Mouse (Mus musculus): ENCODE data around the gene Isoc2b.
"Not testable (repeated sequence)": the region's sequence is repeated elsewhere in the genome, so short reads cannot be mapped to it uniquely, and the experiment has no call there.

Isoc2b gene

DNA sequence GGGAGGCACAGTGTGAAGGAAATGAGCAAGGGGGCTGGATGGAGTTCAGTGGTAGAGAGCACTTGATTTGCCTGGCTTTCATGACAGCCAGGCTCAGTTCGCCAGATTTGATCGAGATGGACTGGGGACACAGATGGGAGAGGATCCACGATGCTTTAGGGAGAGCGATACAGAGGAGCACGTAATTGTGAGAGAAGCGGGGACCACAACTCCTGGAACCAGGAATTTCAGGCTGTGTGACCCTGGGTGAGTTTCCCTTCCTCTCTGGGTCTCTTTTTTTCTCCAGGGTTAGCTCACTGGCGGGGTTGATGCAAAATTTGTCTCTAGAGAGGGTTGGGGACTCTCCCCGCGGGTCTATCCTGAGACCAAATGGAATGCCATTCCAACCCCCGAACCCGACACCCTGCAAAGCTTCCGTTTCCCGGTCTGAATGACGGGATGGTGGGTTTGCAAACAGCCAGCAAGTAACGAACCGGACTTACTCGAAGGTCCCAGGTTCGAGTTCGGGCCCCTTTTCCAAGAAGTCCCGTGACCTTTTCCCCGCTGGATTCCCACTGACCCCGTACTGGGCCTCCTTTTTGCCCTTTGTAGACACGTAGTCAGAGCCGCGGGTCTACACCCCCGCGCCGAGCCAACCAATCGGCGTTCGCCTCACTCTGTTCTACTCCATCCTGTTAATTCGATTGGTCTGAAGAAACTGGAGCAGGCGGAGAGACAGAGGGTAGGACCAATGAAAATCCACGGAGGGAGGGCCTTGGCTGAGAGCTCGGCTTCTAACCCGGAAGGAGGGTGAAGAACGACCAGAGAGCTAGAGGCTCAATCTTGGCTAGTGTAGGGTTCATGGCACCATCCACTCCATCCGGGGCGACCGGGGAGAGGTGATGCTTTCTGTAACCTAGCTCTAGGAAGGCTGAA is 4.2 kb downstream of the Isoc2b start:
- DNase-seq (ENCODE audit: low read depth): peak; percentile 97

DNA sequence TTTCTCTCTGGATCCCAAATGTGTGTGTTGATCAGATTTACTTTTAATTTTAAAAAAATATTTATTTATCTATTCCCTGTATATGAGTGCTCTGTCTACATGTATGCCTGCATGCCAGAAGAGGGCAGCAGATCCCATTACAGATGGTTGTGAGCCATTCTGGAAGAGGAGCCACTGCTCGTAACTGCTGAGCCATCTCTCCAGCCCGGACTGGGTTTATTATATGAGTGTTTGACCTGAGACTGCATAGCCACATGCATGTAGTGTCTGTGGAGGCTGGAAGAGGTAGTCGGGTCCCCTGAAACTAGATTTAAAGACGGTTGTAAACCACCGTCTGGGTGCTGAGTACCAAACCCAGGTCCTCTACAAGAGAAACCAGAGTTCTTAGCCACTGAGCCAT is 5.0 kb downstream of the Isoc2b start:
- DNase-seq (ENCODE audit: low read depth): no peak

DNA sequence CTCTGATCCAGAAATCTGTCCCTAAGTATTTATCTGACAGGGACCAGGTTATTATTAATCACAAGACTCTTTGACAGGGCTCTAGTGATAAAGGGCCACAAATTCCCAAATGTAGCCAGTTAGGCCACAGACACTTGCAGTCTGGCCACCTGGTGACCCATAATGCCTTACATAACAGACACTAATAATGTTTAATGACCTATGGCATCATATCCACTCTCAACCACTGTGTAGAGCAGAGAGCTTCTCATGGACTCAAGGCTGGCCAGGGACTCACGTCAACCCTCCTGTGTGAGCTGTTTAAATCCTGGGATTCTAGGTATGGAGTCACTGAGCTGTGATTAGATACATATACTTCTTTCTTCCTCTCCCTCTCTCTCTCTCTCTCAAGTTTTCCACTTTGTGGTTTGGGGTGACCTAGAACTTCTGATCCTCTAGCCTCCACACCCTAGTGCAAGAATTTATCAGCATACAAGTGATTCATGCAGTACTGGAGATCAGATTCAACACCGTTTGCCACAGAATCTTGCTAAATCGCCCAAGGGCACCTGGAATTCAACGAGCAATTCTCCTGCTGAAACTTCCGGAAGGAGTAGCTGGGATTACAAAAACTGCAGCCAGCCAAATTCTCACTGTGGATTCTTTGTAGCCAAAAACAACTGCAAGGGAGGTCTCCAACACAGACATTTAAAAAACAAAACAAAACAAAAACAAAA is 5.8 kb downstream of the Isoc2b start:
- DNase-seq (ENCODE audit: low read depth): no peak

DNA sequence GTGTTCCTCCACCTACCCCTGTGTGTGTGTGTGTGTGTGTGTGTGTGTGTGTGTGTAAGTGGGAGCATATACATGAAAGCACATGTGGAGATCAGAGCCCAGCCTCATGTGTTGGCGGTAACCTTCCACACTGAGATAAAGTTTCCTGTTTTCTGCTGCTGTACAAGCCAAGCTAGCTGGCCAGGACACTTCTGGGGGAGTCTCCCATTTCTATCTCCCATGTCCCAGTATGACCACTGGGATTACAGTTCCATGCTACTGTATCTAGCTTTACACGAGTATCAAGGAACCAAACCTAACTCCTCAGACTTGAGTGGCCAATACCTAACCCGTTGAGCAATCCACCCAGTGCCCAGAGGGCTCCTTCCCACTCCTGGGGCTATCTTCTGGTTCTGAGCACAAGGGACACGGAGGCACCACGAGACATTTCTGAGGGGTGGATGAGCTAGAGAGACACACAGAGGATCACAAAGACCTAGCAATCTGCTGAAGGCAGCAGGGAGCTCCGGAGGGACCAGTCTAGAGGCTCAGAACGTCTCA is 6.4 kb downstream of the Isoc2b start:
- DNase-seq (ENCODE audit: low read depth): no peak

DNA sequence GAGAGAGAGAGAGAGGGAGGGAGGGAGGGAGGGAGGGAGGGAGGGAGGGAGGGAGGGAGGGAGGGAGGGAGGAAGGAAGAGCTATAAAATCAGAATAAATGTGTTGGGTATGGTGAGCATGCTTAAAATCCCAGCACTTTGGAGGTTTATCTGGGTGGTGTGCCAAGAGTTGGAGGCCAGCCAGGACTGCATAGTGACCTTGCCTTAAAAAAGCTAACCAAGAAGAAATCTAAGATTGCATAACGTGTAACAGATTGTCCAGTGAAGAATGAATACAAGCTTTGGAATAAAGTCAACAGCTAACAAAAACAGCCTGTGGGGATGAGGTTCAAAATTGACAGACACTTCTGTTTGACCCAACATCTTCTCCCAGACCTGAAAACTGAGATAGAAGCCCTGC is 7.0 kb downstream of the Isoc2b start:
- DNase-seq (ENCODE audit: low read depth): no peak

DNA sequence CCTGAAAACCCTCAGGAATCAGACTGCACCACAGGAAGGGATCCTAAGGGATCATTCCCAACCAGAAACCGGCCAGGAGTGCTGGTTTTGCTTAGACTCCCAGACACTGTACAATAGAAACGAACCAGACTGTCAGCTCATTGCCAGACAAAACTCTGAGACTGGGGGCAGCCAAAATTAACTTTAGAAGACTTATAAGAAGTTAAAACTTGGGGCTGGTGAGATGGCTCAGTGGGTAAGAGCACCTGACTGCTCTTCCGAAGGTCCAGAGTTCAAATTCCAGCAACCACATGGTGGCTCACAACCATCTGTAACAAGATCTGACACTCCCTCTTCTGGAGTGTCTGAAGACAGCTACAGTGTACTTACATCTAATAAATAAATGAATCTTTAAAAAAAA is 9.1 kb downstream of the Isoc2b start:
- not testable (repeated sequence) for DNase-seq (ENCODE audit: low read depth)

DNA sequence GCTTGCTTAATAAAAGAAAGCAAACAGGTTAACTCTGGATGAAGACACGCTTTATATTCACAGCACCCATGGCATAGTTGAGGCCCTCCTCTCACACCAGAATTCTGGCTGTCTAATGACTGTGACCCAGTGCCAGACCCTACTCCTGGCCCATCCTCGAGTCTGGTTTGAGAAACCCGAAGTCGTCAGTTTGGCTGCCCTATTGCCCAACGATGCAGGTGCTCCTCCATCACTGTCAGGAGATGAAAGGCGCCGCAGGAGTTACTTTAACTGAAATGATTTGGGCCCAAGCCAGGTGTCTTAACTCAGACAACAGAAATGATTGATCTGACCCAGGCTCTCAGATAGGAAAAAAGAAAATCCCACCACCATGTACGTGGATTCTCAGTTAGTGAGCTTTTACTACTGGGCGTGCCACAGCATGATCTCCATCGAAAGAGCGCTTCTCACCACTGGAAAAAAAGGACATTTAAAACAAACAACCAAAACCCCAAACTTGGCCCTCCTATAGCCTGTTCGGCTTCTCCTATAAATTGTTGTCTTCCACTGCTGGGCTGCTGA is 10.6 kb downstream of the Isoc2b start:
- no peak for DNase-seq (ENCODE audit: low read depth)

DNA sequence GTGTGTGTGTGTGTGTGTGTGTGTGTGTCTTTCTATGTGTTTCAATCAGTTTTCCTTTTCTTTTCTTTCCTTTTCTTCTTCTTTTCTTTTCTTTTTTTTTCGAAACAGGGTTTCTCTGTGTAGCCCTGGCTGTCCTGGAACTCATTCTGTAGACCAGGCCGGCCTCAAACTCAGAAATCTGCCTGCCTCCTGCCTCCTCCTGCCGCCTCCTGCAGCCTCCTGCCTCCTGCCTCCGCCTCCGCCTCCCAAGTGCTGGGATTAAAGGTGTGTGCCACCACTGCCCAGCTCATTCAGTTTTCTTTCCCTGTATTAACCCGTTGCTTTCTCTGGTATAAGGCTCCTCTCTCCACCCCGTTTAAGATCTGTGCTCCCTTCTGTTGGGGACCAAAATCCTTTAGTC is 12.7 kb downstream of the Isoc2b start:
- no peak for DNase-seq (ENCODE audit: low read depth)

DNA sequence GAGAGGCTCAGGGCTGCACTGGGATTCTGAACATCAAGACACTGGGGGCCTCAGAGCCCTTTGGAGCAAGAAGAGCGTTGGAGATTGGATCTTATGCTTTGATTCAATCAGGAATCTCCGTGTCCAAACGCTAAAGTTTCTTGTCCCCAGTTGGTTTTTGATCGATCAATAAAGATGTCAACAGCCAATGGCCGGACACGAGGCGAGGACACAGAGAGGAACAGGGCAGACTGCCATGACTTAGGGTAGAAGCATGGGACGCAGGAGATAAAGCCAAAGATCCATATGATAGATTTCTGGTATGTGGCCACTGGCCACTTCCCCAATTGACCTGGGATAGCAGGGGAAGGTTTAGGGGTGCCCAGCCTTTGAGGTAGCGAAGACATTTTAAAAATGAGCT is 13.6 kb downstream of the Isoc2b start:
- DNase-seq (ENCODE audit: low read depth): no peak

DNA sequence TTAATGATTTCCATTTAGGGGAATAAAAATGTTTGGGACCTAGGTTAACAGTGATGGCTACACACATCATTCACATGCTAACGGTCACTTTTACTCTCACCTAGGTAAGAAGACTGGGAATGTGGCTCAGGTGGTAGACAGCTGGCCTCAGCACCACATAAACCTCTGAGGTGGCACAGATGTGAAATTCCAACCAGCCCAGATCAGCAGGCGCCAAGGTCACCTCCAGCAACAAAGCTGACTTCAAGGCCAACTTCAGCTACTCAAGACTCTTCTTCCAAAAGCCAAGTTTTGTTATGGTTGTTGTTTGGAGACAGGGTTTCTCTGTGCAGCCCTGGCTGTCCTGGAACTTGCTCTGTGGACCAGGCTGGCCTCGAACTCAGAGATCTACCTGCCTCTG is 16.4 kb downstream of the Isoc2b start:
- no peak for DNase-seq (ENCODE audit: low read depth)

DNA sequence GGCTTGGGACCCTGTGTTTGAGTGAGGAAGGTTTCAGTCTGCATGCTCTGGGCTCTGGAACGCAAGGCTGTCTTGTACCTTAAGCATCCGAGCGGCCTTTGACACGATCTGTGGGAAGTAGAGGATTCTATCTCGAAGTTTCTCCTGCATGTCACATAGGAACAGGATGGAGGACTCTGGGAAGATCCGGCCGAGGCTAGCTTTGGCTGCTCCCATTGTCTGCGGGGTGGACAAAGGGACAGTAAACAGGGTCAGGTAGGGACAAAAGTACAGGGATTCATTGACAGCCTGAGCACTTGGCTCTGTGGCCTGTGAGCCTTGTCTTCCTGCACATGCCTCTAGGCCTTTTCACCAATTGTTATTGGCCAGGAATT is 18.8 kb downstream of the Isoc2b start:
- DNase-seq (ENCODE audit: low read depth): no peak

DNA sequence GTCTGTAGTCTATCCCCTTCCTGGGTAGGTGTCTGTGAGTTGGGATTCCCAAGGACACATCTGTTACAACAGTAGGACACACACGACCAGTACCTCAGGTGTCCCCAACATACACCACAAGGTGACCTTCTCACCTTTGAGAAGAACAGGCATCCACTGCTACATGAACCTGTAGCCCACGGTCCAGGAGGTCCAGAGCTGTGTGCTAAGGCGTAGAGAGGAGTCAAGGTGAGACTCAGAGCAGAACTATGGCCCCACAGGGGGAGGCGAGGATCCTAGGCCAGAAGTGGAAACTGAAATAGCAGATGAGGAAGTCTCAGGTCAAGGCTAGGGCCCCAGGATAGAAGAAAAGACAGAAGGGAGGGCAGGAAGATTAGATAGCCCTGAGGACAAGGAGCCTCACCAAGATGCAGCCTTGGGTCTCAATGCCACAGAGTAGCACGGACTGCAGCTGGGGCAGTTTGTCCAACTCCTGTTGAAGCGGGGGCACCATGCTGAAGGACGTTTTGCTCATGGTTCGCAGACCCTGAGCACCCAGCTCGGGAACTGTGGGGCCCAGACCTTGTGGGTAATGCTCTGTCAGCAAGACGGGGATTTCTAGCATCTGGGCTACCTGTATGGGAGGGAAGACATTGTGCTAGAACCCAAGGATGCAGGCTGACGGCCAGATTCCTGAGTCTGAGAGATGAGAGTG is 19.3 kb downstream of the Isoc2b start:
- DNase-seq (ENCODE audit: low read depth): no peak

DNA sequence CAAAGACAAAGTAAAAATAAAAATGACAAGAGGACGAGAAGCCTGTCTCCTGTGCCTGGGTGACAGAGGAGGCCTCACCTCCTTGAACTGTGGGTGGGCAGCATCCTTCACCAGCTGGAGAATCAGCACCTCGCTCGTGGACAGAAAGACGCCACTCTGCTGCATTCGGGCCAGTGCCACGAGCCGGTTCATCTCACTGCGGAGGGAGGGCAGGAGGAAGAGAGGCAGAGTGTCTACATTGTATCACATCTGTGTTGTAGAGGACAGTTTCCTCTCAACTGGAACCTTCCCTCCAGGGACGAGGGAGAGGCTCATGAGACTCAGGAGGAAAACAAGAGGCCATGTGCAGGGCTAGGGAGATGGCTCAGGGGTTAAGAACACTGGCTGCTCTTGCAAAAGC is 20.7 kb downstream of the Isoc2b start:
- DNase-seq (ENCODE audit: low read depth): no peak

DNA sequence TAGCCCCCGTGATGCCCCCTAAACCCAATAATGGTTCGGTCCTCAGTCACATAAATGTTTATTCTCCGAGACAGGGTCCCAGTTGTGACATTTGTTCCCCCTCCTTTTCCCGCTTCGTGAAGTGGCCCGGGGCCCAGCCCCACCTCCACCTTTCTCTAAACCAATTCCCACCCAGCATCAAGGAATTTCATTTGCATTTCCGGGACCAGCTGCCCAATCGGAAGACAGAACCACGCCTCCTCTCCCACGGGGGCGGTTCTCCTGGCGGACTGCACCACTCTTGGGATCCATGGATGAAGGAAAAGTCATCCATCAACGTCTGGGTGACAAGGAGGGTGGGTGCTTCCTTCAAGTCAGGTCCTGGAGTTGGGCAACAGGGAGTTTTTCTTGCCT is 25.1 kb downstream of the Isoc2b start:
- no peak for DNase-seq (ENCODE audit: low read depth)

DNA sequence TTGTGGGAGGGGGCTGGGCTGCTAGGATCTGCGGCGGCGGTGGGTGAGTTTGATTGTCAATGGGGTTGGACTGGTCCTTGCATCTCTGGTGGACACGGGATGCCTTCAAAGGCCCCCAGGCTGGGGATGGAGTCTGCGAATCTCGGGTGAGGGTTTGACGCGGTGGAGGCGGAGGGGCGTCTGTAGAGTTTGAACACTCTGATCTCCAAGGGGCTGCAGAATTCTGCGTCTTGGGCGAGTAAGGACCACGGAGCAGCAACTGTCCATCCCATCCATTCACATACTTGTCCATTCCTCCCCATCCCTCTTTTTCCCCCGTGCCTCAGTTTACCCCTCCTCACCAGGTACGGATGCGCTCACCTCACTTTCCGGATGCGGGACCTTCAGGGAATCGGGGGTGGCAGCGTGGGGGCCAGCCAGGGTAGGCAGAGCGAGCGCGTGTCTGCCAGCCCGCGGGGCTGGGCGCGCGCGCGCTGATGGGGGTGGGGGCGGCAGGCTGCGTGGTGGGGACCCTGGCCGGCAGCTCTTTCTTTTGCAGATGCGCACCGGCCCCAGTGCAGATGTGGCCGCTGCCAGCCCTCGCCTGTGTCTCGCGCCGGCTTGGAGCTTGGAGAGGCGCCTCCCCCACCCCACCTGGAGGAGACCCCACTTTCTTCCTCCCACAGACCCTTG is 25.7 kb downstream of the Isoc2b start, which contains the start of gene Shisa7:
Gene Shisa7, minus strand, starts transcription at position 452 of the 672 bp plus-strand sequence.
- no peak for DNase-seq (ENCODE audit: low read depth)

DNA sequence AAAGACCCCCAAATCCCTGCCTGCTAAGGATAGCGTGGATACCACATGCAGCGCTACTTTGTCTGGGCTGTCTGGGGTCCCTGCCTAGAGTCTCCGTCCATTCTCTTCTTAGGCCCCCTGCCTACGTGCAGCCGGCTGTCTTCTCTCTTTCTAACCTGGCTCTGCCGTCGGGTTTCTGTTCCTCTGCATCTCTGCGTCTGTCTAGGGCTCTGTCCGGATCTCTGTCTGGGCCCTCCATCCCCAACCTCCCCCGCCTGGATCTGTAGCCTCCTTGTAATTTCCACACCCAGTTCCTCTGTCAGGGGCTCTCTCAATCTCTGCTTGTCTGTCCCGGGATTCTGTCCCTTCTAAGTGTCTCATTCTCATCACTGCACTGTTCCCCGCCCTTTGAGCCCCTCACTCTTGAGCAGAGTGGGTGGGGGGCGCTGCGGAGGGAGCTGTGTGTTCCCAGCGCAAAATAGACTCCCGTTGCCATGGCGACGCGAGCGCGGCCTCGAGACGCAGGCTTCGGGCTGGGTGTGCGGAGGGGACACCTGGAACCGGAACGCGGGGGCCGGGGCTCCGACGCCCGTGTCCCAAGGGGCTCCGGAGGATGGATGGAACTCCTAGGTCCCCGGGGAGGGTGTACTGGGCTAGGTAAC is 26.3 kb downstream of the Isoc2b start:
- no peak for DNase-seq (ENCODE audit: low read depth)

DNA sequence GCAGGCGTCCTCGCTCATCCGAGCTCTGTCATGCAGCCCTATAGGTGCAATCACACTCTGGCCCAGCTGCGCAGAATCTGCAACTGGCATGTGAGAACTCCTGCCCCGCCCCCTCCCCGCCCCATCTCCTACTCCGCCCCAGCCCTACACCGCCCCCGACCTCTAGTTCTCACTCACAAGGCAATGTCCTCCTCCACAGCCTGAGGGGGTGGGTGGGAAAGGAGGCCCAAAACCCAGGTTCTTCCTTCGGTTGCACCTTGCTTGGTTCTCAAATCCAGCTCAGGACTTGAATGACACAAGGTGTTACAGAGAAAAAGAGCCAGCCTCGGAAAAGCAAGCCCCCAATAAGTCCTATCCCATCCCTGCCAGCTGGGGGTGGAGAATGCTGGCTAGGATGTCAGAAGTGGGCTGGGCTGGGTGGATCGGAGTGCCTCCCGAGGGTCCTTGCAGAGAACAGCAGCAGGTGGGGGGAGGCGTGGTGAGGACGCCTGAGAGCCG is 27.4 kb downstream of the Isoc2b start:
- DNase-seq (ENCODE audit: low read depth): no peak

DNA sequence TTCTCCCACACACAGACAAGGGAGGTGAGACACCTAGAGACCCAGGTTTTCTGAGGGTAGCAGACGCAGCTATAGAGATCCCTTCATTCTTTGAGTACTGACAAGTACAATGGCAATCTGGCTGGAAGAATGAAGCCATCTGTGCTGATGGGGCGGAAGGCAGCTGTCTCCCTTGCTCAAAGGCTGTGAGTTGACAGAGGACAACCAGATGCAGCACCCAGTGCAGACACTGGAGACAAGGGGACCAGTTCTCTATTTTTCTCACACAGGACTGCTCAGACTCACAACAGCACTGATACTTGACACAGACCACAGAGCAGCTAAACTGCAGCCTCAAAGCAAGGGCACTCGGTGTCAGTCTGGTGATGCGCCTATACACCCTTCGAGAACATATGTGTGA is 28.0 kb downstream of the Isoc2b start:
- no peak for DNase-seq (ENCODE audit: low read depth)

DNA sequence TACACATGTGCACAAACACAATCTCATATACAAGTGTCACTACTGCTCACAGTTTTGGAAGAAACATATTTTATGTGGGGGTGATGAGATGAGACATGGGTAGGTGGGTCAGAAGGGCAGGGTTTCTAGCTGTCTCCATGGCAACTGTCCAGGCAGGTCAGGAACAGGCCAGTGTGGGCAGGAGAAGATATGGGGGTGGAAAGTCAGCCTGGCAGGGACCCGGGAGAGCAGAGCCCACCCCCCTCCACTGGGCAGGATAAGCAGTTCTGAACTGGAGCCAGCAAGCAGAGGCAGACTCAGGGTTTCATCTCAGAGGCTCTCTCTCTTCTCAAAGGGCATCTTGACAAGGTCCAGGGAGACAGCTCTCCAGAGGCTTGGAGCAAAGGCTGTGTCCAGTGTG is 32.4 kb downstream of the Isoc2b start:
- DNase-seq (ENCODE audit: low read depth): no peak

DNA sequence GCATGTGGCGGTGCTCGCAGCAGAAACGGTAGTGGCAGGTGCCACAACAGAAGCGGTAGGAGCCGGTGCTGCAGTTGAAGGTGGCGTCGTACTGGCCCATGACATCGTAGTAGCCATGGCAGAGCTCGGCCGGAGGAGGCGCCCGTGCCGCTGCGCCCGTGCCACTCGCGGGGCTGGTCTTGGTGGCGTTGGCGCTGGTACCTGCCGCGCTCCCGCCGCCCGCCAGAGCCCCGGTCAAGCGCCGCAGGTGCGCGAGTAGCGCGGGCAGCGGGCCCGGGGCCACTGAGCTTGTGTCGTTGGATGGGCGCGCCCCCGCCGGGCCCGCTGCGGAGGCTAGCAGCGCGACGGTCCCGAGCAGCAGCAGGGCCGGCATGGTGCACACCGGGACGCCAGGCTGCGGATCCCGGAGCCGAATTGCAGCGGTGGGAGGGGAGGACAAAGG is 33.7 kb downstream of the Isoc2b start:
- DNase-seq (ENCODE audit: low read depth): no peak
